Mouse (Mus musculus) ES-Bruce4 (cell line): ENCODE measurements around the gene Zfc3h1. TPM values are rescaled to one million over a fixed set of nuclear protein-coding genes. Genes with fewer than 3 reads are reported as not detected.

ENCODE experiments used
- H3K27ac ChIP-seq: 2 replicates; pipeline ENCODE4 v1.5.1; 2012; ENCODE audit warnings: low read length, inconsistent platforms; ENCODE audit not compliant: insufficient read depth
- H3K27me3 ChIP-seq: 2 replicates; pipeline ENCODE4 v1.6.1; 2012; ENCODE audit warnings: mild to moderate bottlenecking, low read length, inconsistent platforms; ENCODE audit not compliant: control insufficient read depth, poor library complexity, insufficient read depth, severe bottlenecking
- H3K36me3 ChIP-seq: 2 replicates; pipeline ENCODE4 v1.6.1; 2012; ENCODE audit warnings: inconsistent platforms, mild to moderate bottlenecking, low read length, moderate library complexity; ENCODE audit not compliant: control insufficient read depth, poor library complexity, insufficient read depth, severe bottlenecking
- H3K4me1 ChIP-seq: one replicate; pipeline ENCODE4 v1.8.1; 2011; ENCODE audit warnings: low read length; ENCODE audit not compliant: control insufficient read depth, insufficient read depth
- H3K4me3 ChIP-seq: 2 replicates; pipeline ENCODE4 v1.5.1; 2011; ENCODE audit warnings: low read depth, mild to moderate bottlenecking, low read length
- H3K9ac ChIP-seq: 2 replicates; pipeline ENCODE4 v1.6.1; 2012; ENCODE audit warnings: low read depth, mild to moderate bottlenecking, inconsistent platforms; ENCODE audit not compliant: poor library complexity, severe bottlenecking
- H3K9me3 ChIP-seq: replicated peaks from 2 replicates; pipeline ENCODE4 v1.6.1; 2012; ENCODE audit warnings: mild to moderate bottlenecking, low read length, inconsistent platforms; ENCODE audit not compliant: control insufficient read depth, poor library complexity, insufficient read depth, severe bottlenecking
- CTCF ChIP-seq: IDR thresholded peaks from one replicate; pipeline ENCODE4 v1.8.1; 2011; ENCODE audit warnings: low read depth, low read length
- EP300 ChIP-seq: IDR thresholded peaks from 2 replicates; pipeline ENCODE4 v1.6.1; 2011; ENCODE audit warnings: low read depth, low read length; ENCODE audit not compliant: insufficient read depth
- POLR2A ChIP-seq: IDR thresholded peaks from one replicate; pipeline ENCODE4 v1.8.1; 2011; ENCODE audit warnings: low read length; ENCODE audit not compliant: insufficient read depth
- polyA plus RNA-seq: library from polyadenylated mRNA; stranded (reverse); fragments of >200 nt; gene quantifications from 2 replicates; pipeline ENCODE4 v1.2.4, GENCODE M21; 2011; ENCODE audit warnings: low read depth; ENCODE audit not compliant: missing spikeins, insufficient read depth, insufficient read length

Gene Zfc3h1
- polyA plus RNA-seq, 1 experiment, result 100 TPM

- Histone ChIP-seq H3K9me3 (no peaks in the 10 kb centered on the region), H3K27me3 (no peaks in the 10 kb centered on the region), H3K9ac (no peak overlapping the region), H3K4me1 (no peaks in the 10 kb centered on the region), H3K36me3 (no peaks in the 10 kb centered on the region), H3K27ac (no peak overlapping the region), H3K4me3 (no peak overlapping the region)
- TF ChIP-seq POLR2A, result no peak
- no peak for TF ChIP-seq EP300
- TF ChIP-seq CTCF, result no peak
Measured at GRCm38 (mm10) chr10:115381506-115382084, 3.2 kb upstream of the Zfc3h1 start.

GRCm38 (mm10) chr10:115382846-115383643 is 1.7 kb upstream of the Zfc3h1 start:
- Histone ChIP-seq H3K4me1 (no peaks in the 10 kb centered on the region), H3K27ac (peak overlapping the region; percentile 69), H3K9ac (peak overlapping the region; percentile 65; the same call in 1 of the 2 replicates), H3K9me3 (no peaks in the 10 kb centered on the region), H3K36me3 (peaks cover 6% of the 10 kb centered on the region), H3K27me3 (no peaks in the 10 kb centered on the region), H3K4me3 (no peak overlapping the region)
- no peak for TF ChIP-seq EP300
- no peak for TF ChIP-seq CTCF
- TF ChIP-seq POLR2A, result no peak

GRCm38 (mm10) chr10:115383644-115384220 is 1.0 kb upstream of the Zfc3h1 start:
- Histone ChIP-seq H3K27me3 (no peaks in the 10 kb centered on the region), H3K4me3 (peak overlapping the region; percentile 81), H3K27ac (0 out of 2 replicates have a peak overlapping the region, but pooled peaks have one; percentile 19), H3K9ac (peak overlapping the region; percentile 65), H3K9me3 (no peaks in the 10 kb centered on the region), H3K4me1 (no peaks in the 10 kb centered on the region), H3K36me3 (peaks cover 10% of the 10 kb centered on the region)
- no peak for TF ChIP-seq POLR2A
- no peak for TF ChIP-seq CTCF
- no peak for TF ChIP-seq EP300

- H3K36me3 ChIP-seq, result peaks cover 17% of the 10 kb centered on the region
- peak overlapping the region; percentile 93 for H3K9ac ChIP-seq
- TF ChIP-seq EP300 (no peak), POLR2A (no peak), CTCF (no peak)
- H3K4me3 ChIP-seq, result peak overlapping the region; percentile 97
- 0 out of 2 replicates have a peak overlapping the region, but pooled peaks have one; percentile 19 for H3K27ac ChIP-seq
- H3K9me3 ChIP-seq, result no peaks in the 10 kb centered on the region
- no peaks in the 10 kb centered on the region for H3K4me1 ChIP-seq
- H3K27me3 ChIP-seq, result no peaks in the 10 kb centered on the region
Measured at GRCm38 (mm10) chr10:115385018-115386002, 551 bp downstream of the Zfc3h1 start.

- Histone ChIP-seq H3K4me1 (no peaks in the 10 kb centered on the region), H3K27ac (no peak overlapping the region), H3K4me3 (no peak overlapping the region), H3K9me3 (no peaks in the 10 kb centered on the region), H3K36me3 (peaks cover 33% of the 10 kb centered on the region), H3K9ac (no peak overlapping the region), H3K27me3 (no peaks in the 10 kb centered on the region)
- no peak for TF ChIP-seq EP300
- no peak for TF ChIP-seq CTCF
- TF ChIP-seq POLR2A, result no peak
Measured at GRCm38 (mm10) chr10:115387891-115388290, 3.1 kb downstream of the Zfc3h1 start.
